Mouse (Mus musculus) hindlimb bud, embryonic 11.5 days (tissue): ENCODE measurements at regions not wholly inside any gene's neighbourhood (a gene's known extent, or its start where the extent isn't known, plus 50 kb on each side); places are given as distances from the start of the nearest gene placed in this dataset.

Experiments used
- DNase-seq: peaks from one replicate; pipeline ENCODE4 v3.0.0-alpha.2; 2012; ENCODE audit warnings: low read depth, low spot score; ENCODE audit errors: extremely low spot score

GRCm38 (mm10) chr4:9094076-9094475 lies 855.2 kb upstream of the Car8 start:
- no peak for DNase-seq

GRCm38 (mm10) chr4:9083526-9083925 lies 844.7 kb upstream of the Car8 start:
- no peak for DNase-seq

GRCm38 (mm10) chr4:9081701-9082562 lies 843.1 kb upstream of the Car8 start:
- DNase-seq, result no peak

- no peak for DNase-seq
These were observed 842.1 kb upstream of the Car8 start for GRCm38 (mm10) chr4:9080821-9081493.

GRCm38 (mm10) chr4:9079828-9080245 lies 841.0 kb upstream of the Car8 start:
- DNase-seq, result no peak

- DNase-seq, result no peak
These were observed 835.6 kb upstream of the Car8 start for GRCm38 (mm10) chr4:9074447-9074846.

- DNase-seq, result no peak
These were observed 835.0 kb upstream of the Car8 start for GRCm38 (mm10) chr4:9073736-9074428.

GRCm38 (mm10) chr4:9072321-9072720 lies 833.5 kb upstream of the Car8 start:
- no peak for DNase-seq

GRCm38 (mm10) chr4:9067874-9068273 lies 829.0 kb upstream of the Car8 start:
- no peak for DNase-seq

GRCm38 (mm10) chr4:9065981-9066815 lies 827.4 kb upstream of the Car8 start:
- DNase-seq, result no peak

- no peak for DNase-seq
These were observed 823.1 kb upstream of the Car8 start for GRCm38 (mm10) chr4:9061941-9062340.

- no peak for DNase-seq
These were observed 821.4 kb upstream of the Car8 start for GRCm38 (mm10) chr4:9060221-9060620.

GRCm38 (mm10) chr4:9057676-9058075 lies 818.8 kb upstream of the Car8 start:
- no peak for DNase-seq

- no peak for DNase-seq
These were observed 818.3 kb upstream of the Car8 start for GRCm38 (mm10) chr4:9057113-9057512.

GRCm38 (mm10) chr4:9055876-9056275 lies 817.0 kb upstream of the Car8 start:
- no peak for DNase-seq

GRCm38 (mm10) chr4:9055266-9055820 lies 816.5 kb upstream of the Car8 start:
- DNase-seq, result no peak

GRCm38 (mm10) chr4:9048817-9049216 lies 810.0 kb upstream of the Car8 start:
- no peak for DNase-seq

- DNase-seq, result no peak
These were observed 808.3 kb upstream of the Car8 start for GRCm38 (mm10) chr4:9047151-9047550.

- no peak for DNase-seq
These were observed 807.6 kb upstream of the Car8 start for GRCm38 (mm10) chr4:9046436-9046835.

- no peak for DNase-seq
These were observed 807.2 kb upstream of the Car8 start for GRCm38 (mm10) chr4:9046030-9046429.

GRCm38 (mm10) chr4:9036005-9036404 lies 797.2 kb upstream of the Car8 start:
- no peak for DNase-seq
